Mouse (Mus musculus) retina, embryonic 14.5 days (tissue): Measurements from ENCODE around the gene Rnf213.

Experiments used
- DNase-seq: peaks from one replicate; pipeline ENCODE4 v3.0.0-alpha.2; 2015; ENCODE audit warnings: low spot score

Gene Rnf213

GRCm38 (mm10) chr11:119390271-119391231 is 2.3 kb upstream of the Rnf213 start:
- peak; percentile 34 for DNase-seq

- DNase-seq = no peak
These were observed 1.4 kb upstream of the Rnf213 start for GRCm38 (mm10) chr11:119391386-119392000.

- no peak for DNase-seq
These were observed 792 bp upstream of the Rnf213 start for GRCm38 (mm10) chr11:119392001-119392614.

- DNase-seq = no peak
These were observed 544 bp downstream of the Rnf213 start for GRCm38 (mm10) chr11:119393483-119393804.

GRCm38 (mm10) chr11:119394210-119394609 is 1.3 kb downstream of the Rnf213 start:
- no peak for DNase-seq

- no peak for DNase-seq
These were observed 2.5 kb downstream of the Rnf213 start for GRCm38 (mm10) chr11:119395394-119395793.

GRCm38 (mm10) chr11:119395931-119396330 is 3.0 kb downstream of the Rnf213 start:
- no peak for DNase-seq

GRCm38 (mm10) chr11:119396461-119396860 is 3.6 kb downstream of the Rnf213 start:
- no peak for DNase-seq

- no peak for DNase-seq
These were observed 9.7 kb downstream of the Rnf213 start for GRCm38 (mm10) chr11:119402501-119403160.

- DNase-seq = peak; percentile 76
These were observed 11.7 kb downstream of the Rnf213 start for GRCm38 (mm10) chr11:119404627-119405026.

- DNase-seq = no peak
These were observed 14.5 kb downstream of the Rnf213 start for GRCm38 (mm10) chr11:119407381-119407780.

- DNase-seq = no peak
These were observed 15.1 kb downstream of the Rnf213 start for GRCm38 (mm10) chr11:119407977-119408376.

- DNase-seq = no peak
These were observed 26.6 kb downstream of the Rnf213 start for GRCm38 (mm10) chr11:119419327-119420118.

GRCm38 (mm10) chr11:119420426-119420825 is 27.5 kb downstream of the Rnf213 start:
- DNase-seq = no peak

- no peak for DNase-seq
These were observed 34.5 kb downstream of the Rnf213 start for GRCm38 (mm10) chr11:119427431-119427830.

- DNase-seq = no peak
These were observed 35.1 kb downstream of the Rnf213 start for GRCm38 (mm10) chr11:119427986-119428385.

GRCm38 (mm10) chr11:119428649-119429136 is 35.8 kb downstream of the Rnf213 start:
- DNase-seq = peak; percentile 71

- DNase-seq = no peak
These were observed 38.6 kb downstream of the Rnf213 start for GRCm38 (mm10) chr11:119431516-119431915.

- DNase-seq = no peak
These were observed 39.8 kb downstream of the Rnf213 start for GRCm38 (mm10) chr11:119432706-119433105.

GRCm38 (mm10) chr11:119434316-119434715 is 41.4 kb downstream of the Rnf213 start:
- DNase-seq = no peak
